ENCODE assay signal across 27 mouse cellular contexts in genomic region chr16:32511827-32512490, GRCm38 (mm10). TPM values are rescaled to one million over a fixed set of nuclear protein-coding genes. Genes with fewer than 3 reads are reported as not detected.
A peak's percentile ranks its signal among the peaks of the same experiment; 100 is the strongest.
DNase-seq lines count a peak whose midpoint lies in the region; ATAC-seq and TF ChIP-seq lines count a peak whose summit lies in the region.
"Had no signal": no experiment of that assay in that cellular context is flagged by ENCODE, and none has a peak within 500 bp of the region (broad histone marks: within the 10 kb centered on the region; RNA-seq: fewer than 3 reads in every experiment).

No protein-coding gene starts in this region.

- no peak for DNase-seq in forebrain, embryonic 10.5 days (ENCODE audit: extremely low spot score, low spot score)
- DNase-seq in forebrain, postnatal 0 days, result no peak
- no peak for DNase-seq in lung, embryonic 14.5 days
- DNase-seq in lung, postnatal 0 days (ENCODE audit: low spot score), result no peak
- no peak for DNase-seq in embryonic facial prominence, embryonic 10.5 days (ENCODE audit: low spot score)
- no peak for DNase-seq in kidney, adult 9 months
- DNase-seq in embryo, embryonic 10.5 days (ENCODE audit: low spot score), result no peak
- DNase-seq: cerebellum, adult 18-20 months; lung, postnatal 10 days; spleen, adult 18-20 months had no signal

- H3K27ac ChIP-seq in forebrain, embryonic 10.5 days, result peak overlapping the region; percentile 76
- no peak overlapping the region for H3K27ac ChIP-seq in forebrain, postnatal 0 days (ENCODE audit: low read depth, low read length)
- H3K27ac ChIP-seq in lung, embryonic 14.5 days (ENCODE audit: low read depth), result peak overlapping the region; percentile 34
- no peak overlapping the region for H3K27ac ChIP-seq in lung, postnatal 0 days (ENCODE audit: low read length)
- peak overlapping the region; percentile 66; the same call in 1 of the 2 replicates for H3K27ac ChIP-seq in embryonic facial prominence, embryonic 10.5 days (replicated peaks)
- H3K27ac ChIP-seq in liver, embryonic 16.5 days (ENCODE audit: low read length), result peak overlapping the region; percentile 96
- H3K27ac ChIP-seq: neural tube, embryonic 12.5 days had no signal

- no peak overlapping the region for H3K4me2 ChIP-seq in forebrain, postnatal 0 days (ENCODE audit: low read depth)
- no peak overlapping the region for H3K4me2 ChIP-seq in lung, embryonic 14.5 days
- no peak overlapping the region for H3K4me2 ChIP-seq in lung, postnatal 0 days (replicated peaks; ENCODE audit: low read depth, low read length)
- peak overlapping the region; percentile 72 for H3K4me2 ChIP-seq in liver, embryonic 16.5 days (ENCODE audit: low read depth, low read length)
- H3K4me2 ChIP-seq: forebrain, embryonic 12.5 days; limb, embryonic 12.5 days; neural tube, embryonic 12.5 days; stomach, embryonic 15.5 days had no signal

- no peak for ATAC-seq in forebrain, postnatal 0 days
- ATAC-seq in lung, embryonic 14.5 days (ENCODE audit: insufficient read depth), result no peak
- no peak for ATAC-seq in lung, postnatal 0 days
- no peak for ATAC-seq in liver, embryonic 16.5 days (ENCODE audit: low read depth)
- ATAC-seq: inflammation-experienced regulatory T-cells, adult 6 months; Patski had no signal

- peaks cover 67% of the 10 kb centered on the region for H3K4me1 ChIP-seq in forebrain, embryonic 10.5 days
- H3K4me1 ChIP-seq in forebrain, postnatal 0 days (ENCODE audit: insufficient read depth), result peaks cover 5% of the 10 kb centered on the region; the same call in 1 of the 2 replicates
- H3K4me1 ChIP-seq in lung, embryonic 14.5 days (ENCODE audit: insufficient read depth), result peaks cover 26% of the 10 kb centered on the region
- H3K4me1 ChIP-seq in lung, postnatal 0 days (ENCODE audit: insufficient read depth, low read depth, low read length), result peaks cover 5% of the 10 kb centered on the region; the same call in 1 of the 2 replicates
- H3K4me1 ChIP-seq in embryonic facial prominence, embryonic 10.5 days, result peaks cover 54% of the 10 kb centered on the region
- peaks cover 88% of the 10 kb centered on the region for H3K4me1 ChIP-seq in liver, embryonic 16.5 days (ENCODE audit: control insufficient read depth, low read depth, low read length)

- TF ChIP-seq CTCF in forebrain, postnatal 0 days (IDR thresholded peaks at IDR 0.05; ENCODE audit: low read depth), result no peak
- no peak for TF ChIP-seq CTCF in lung, embryonic 14.5 days (IDR thresholded peaks at IDR 0.05; ENCODE audit: low read depth)
- TF ChIP-seq CTCF in lung, postnatal 0 days (IDR thresholded peaks at IDR 0.05), result no peak

- H3K9me3 ChIP-seq in forebrain, embryonic 10.5 days, result no peaks in the 10 kb centered on the region
- no peaks in the 10 kb centered on the region for H3K9me3 ChIP-seq in forebrain, postnatal 0 days (ENCODE audit: low read length)
- no peaks in the 10 kb centered on the region for H3K9me3 ChIP-seq in lung, embryonic 14.5 days (ENCODE audit: low read depth, low read length)
- no peaks in the 10 kb centered on the region for H3K9me3 ChIP-seq in lung, postnatal 0 days (ENCODE audit: low read length)
- H3K9me3 ChIP-seq in embryonic facial prominence, embryonic 10.5 days, result no peaks in the 10 kb centered on the region
- no peaks in the 10 kb centered on the region for H3K9me3 ChIP-seq in liver, embryonic 16.5 days (replicated peaks; ENCODE audit: control insufficient read depth, low read length)
- H3K9me3 ChIP-seq: forebrain, embryonic 12.5 days; limb, embryonic 12.5 days; neural tube, embryonic 12.5 days; stomach, embryonic 15.5 days had no signal

- 89% methylated on average over 8 of the region's 8 CpGs for WGBS in forebrain, embryonic 10.5 days
- 91% methylated on average over 8 of the region's 8 CpGs for WGBS in forebrain, postnatal 0 days
- 81% methylated on average over 8 of the region's 8 CpGs for WGBS in lung, embryonic 14.5 days
- WGBS in lung, postnatal 0 days, result 82% methylated on average over 8 of the region's 8 CpGs
- WGBS in embryonic facial prominence, embryonic 10.5 days, result 87% methylated on average over 8 of the region's 8 CpGs
- WGBS in liver, embryonic 16.5 days (ENCODE audit: insufficient replicate concordance), result 71% methylated on average over 8 of the region's 8 CpGs

- no peak overlapping the region for H3K4me3 ChIP-seq in forebrain, embryonic 10.5 days
- H3K4me3 ChIP-seq in forebrain, postnatal 0 days (ENCODE audit: low read depth, low read length), result no peak overlapping the region
- no peak overlapping the region for H3K4me3 ChIP-seq in lung, embryonic 14.5 days (ENCODE audit: low read depth, low read length)
- no peak overlapping the region for H3K4me3 ChIP-seq in lung, postnatal 0 days (ENCODE audit: low read depth, low read length)
- no peak overlapping the region for H3K4me3 ChIP-seq in embryonic facial prominence, embryonic 10.5 days
- peak overlapping the region; percentile 23 for H3K4me3 ChIP-seq in liver, embryonic 16.5 days (ENCODE audit: low read depth, low read length)
- H3K4me3 ChIP-seq: forebrain, embryonic 12.5 days; limb, embryonic 12.5 days; neural tube, embryonic 12.5 days; stomach, embryonic 15.5 days had no signal

- no peaks in the 10 kb centered on the region for H3K36me3 ChIP-seq in forebrain, embryonic 10.5 days (replicated peaks)
- H3K36me3 ChIP-seq in forebrain, postnatal 0 days (ENCODE audit: insufficient read depth), result no peaks in the 10 kb centered on the region
- no peaks in the 10 kb centered on the region for H3K36me3 ChIP-seq in lung, embryonic 14.5 days (ENCODE audit: insufficient read depth)
- no peaks in the 10 kb centered on the region for H3K36me3 ChIP-seq in lung, postnatal 0 days (ENCODE audit: insufficient read depth, low read length)
- H3K36me3 ChIP-seq in embryonic facial prominence, embryonic 10.5 days (replicated peaks), result no peaks in the 10 kb centered on the region
- no peaks in the 10 kb centered on the region for H3K36me3 ChIP-seq in liver, embryonic 16.5 days (ENCODE audit: control insufficient read depth, insufficient read depth)
- H3K36me3 ChIP-seq: forebrain, embryonic 12.5 days; limb, embryonic 12.5 days; neural tube, embryonic 12.5 days; stomach, embryonic 15.5 days had no signal

- peaks cover 7% of the 10 kb centered on the region; the same call in 1 of the 2 replicates for H3K27me3 ChIP-seq in forebrain, embryonic 10.5 days (ENCODE audit: poor library complexity, severe bottlenecking)
- H3K27me3 ChIP-seq in forebrain, postnatal 0 days (ENCODE audit: insufficient read depth, low read length), result no peaks in the 10 kb centered on the region
- H3K27me3 ChIP-seq in lung, embryonic 14.5 days (ENCODE audit: insufficient read depth, low read length), result no peaks in the 10 kb centered on the region
- H3K27me3 ChIP-seq in lung, postnatal 0 days (replicated peaks; ENCODE audit: insufficient read depth, low read length), result no peaks in the 10 kb centered on the region
- no peaks in the 10 kb centered on the region; the same call in 1 of the 2 replicates for H3K27me3 ChIP-seq in embryonic facial prominence, embryonic 10.5 days (replicated peaks; ENCODE audit: low read depth, poor library complexity, severe bottlenecking)
- H3K27me3 ChIP-seq in liver, embryonic 16.5 days (ENCODE audit: control insufficient read depth, insufficient read depth, low read depth, low read length), result no peaks in the 10 kb centered on the region
- H3K27me3 ChIP-seq: forebrain, embryonic 12.5 days; limb, embryonic 12.5 days; neural tube, embryonic 12.5 days; Patski; stomach, embryonic 15.5 days had no signal

- TF ChIP-seq EP300 in lung, postnatal 0 days (IDR thresholded peaks at IDR 0.05), result no peak

- no peak overlapping the region for H3K9ac ChIP-seq in forebrain, postnatal 0 days
- H3K9ac ChIP-seq in lung, embryonic 14.5 days, result peak overlapping the region; percentile 13; the same call in 1 of the 2 replicates
- no peak overlapping the region for H3K9ac ChIP-seq in lung, postnatal 0 days (replicated peaks; ENCODE audit: low read depth)
- peak overlapping the region; percentile 70 for H3K9ac ChIP-seq in liver, embryonic 16.5 days (ENCODE audit: low read depth, low read length)
- H3K9ac ChIP-seq: forebrain, embryonic 12.5 days; neural tube, embryonic 12.5 days; stomach, embryonic 15.5 days had no signal

RNA-seq across cellular contexts. Expression of gene Zdhhc19, which starts 15.9 kb away (rescaled TPM):
- polyA plus RNA-seq in forebrain, embryonic 10.5 days (2016; fragmentation: Nextera tagmentation; extraction: Ambion mirVana), result not detected in 2 replicates
- total RNA-seq in forebrain, postnatal 0 days (2014; rRNA removed), result not detected in 2 replicates
- 0.24 TPM in 1 of 2 replicates, not detected in the other for polyA plus RNA-seq in forebrain, postnatal 0 days (2015; fragmentation: Nextera tagmentation; extraction: Ambion mirVana)
- polyA plus RNA-seq in lung, embryonic 14.5 days (2014; fragmentation: Nextera tagmentation; extraction: Ambion mirVana), result not detected in 2 replicates
- polyA plus RNA-seq in lung, postnatal 0 days (2015; fragmentation: Nextera tagmentation; extraction: Ambion mirVana), result not detected in 2 replicates
- not detected in 2 replicates for polyA plus RNA-seq in embryonic facial prominence, embryonic 10.5 days (2016; fragmentation: Nextera tagmentation; extraction: Ambion mirVana)
- polyA plus RNA-seq in liver, embryonic 16.5 days (2015; fragmentation: Nextera tagmentation; extraction: Ambion mirVana), result not detected in 2 replicates
- total RNA-seq: CH12.LX; gastrocnemius, postnatal 4 days; left cerebral cortex, adult 8-10 months; monocyte, adult 5-6 weeks had no signal
- polyA plus RNA-seq: cortical plate, adult 2 months; embryonic facial prominence, embryonic 14.5 days; forebrain, embryonic 12.5 days; heart, embryonic 14.5 days; hindbrain, embryonic 11.5 days; kidney, embryonic 14.5 days; limb, embryonic 12.5 days; neural tube, embryonic 12.5 days; Patski; thymus, postnatal 0 days had no signal

RNA-seq across cellular contexts. Expression of gene Slc51a, which starts 24.3 kb away (rescaled TPM):
- 0.28 and 0.37 TPM in 2 replicates for polyA plus RNA-seq in forebrain, embryonic 10.5 days (2016; fragmentation: Nextera tagmentation; extraction: Ambion mirVana)
- total RNA-seq in forebrain, postnatal 0 days (2014; rRNA removed), result not detected in 2 replicates
- 0.13 and 0.25 TPM in 2 replicates for polyA plus RNA-seq in forebrain, postnatal 0 days (2015; fragmentation: Nextera tagmentation; extraction: Ambion mirVana)
- 0.24 and 0.60 TPM in 2 replicates for polyA plus RNA-seq in lung, embryonic 14.5 days (2014; fragmentation: Nextera tagmentation; extraction: Ambion mirVana)
- polyA plus RNA-seq in lung, postnatal 0 days (2015; fragmentation: Nextera tagmentation; extraction: Ambion mirVana), result 0.30 and 0.41 TPM in 2 replicates
- 0.24 and 0.39 TPM in 2 replicates for polyA plus RNA-seq in embryonic facial prominence, embryonic 10.5 days (2016; fragmentation: Nextera tagmentation; extraction: Ambion mirVana)
- polyA plus RNA-seq in liver, embryonic 16.5 days (2015; fragmentation: Nextera tagmentation; extraction: Ambion mirVana), result 0.25 and 1.3 TPM in 2 replicates
- total RNA-seq: gastrocnemius, postnatal 4 days; left cerebral cortex, adult 8-10 months had no signal
- polyA plus RNA-seq: inflammation-experienced regulatory T-cells, adult 6 months had no signal

Comparison
In these comparisons a context has a peak if more than half of its experiments do, and no peak if none do; other contexts are left out.
1. H3K27ac ChIP-seq: peak in forebrain, embryonic 10.5 days (single experiment), lung, embryonic 14.5 days (single experiment), embryonic facial prominence, embryonic 10.5 days (single experiment) and liver, embryonic 16.5 days (single experiment); none in forebrain, postnatal 0 days (single experiment) and lung, postnatal 0 days (single experiment).
2. H3K9ac ChIP-seq: peak in lung, embryonic 14.5 days (single experiment) and liver, embryonic 16.5 days (single experiment); none in forebrain, postnatal 0 days (single experiment) and lung, postnatal 0 days (single experiment).